Mouse (Mus musculus) c-Kit-positive CD71-positive TER-119-negative erythroid progenitor cells, embryonic 14.5 days (primary cell): ENCODE results near the gene Rasl11a.
"Not testable (repeated sequence)": the region's sequence is repeated elsewhere in the genome, so short reads cannot be mapped to it uniquely, and the experiment has no call there.

Experiments
- DNase-seq: peaks from one replicate; pipeline ENCODE4 v3.0.0-alpha.2; 2013; ENCODE audit warnings: low read depth

Rasl11a gene

GRCm38 (mm10) chr5:146844301-146844941 lies 450 bp upstream of the Rasl11a start:
- DNase-seq, result no peak

DNA sequence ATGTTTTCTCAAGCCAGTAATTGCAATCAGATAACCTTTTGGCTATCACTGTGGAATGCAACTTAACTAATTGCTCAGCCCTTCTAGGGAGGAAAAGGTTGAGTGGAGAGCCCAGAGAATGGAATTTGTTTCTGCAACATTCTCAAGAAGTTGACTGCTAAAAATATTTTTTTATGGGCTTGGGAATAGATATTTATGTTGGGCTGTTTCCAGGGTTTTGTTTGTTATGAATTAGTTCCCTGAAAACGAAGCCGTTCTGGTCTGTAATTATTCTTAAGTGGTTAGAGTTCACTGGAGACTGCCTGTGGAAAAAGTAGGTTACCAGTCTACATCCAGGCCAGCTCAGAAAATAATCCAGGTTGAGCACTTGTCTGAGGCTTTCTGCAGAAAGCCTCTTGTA lies 1.6 kb downstream of the Rasl11a start:
- DNase-seq, result no peak

DNA sequence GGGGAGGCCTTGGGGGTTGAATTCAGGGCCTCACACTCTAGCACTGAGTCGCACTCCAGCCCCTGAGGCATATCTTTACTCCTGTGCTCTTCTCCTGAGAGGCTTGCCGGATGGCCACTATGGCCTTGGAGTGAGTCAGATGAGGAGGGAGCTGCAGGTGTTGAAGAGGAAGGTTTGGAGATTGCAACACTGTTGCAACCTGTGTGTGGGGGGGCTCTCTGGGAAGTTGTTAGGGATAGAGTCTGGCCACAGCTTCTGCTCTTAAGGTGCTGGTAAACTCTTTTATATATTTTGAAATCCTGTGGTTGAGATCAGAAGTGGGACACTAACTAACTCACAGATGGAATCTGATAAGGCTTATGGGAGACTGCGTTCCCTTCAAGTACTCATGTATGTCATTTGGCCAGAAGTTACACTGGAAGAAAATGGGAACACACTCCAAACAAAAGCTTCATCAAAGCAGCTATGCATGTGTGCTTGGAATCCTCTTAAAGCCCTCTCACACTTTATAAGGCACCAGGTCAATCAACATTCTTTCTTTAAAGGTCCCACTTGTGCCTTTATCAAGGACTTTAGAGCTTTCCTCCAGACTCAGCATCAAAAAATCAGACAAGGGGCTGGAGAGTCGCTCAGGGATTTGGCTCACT lies 4.2 kb downstream of the Rasl11a start:
- DNase-seq, result no peak

- no peak for DNase-seq
Measured at GRCm38 (mm10) chr5:146856106-146856505, 11.2 kb downstream of the Rasl11a start.

GRCm38 (mm10) chr5:146857620-146858019 lies 12.7 kb downstream of the Rasl11a start:
- DNase-seq, result no peak

DNA sequence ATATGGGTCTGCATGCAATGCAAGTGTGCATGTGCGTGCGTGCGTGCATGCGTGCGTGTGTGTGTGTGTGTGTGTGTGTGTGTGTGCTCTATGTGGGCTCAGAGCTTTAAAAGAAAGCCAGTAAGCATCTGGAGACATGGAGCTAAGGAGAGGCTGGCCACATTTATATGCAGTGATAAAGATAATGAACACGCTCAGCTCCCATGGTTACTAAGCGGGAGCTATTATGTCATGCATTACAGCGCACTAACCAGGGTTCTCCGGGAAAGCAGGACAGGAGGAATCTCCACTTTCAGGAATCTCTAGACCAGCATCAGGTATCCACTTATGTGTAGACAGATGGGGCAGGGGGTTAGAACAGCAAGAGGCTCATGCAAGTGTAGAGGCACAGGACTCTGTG lies 13.9 kb downstream of the Rasl11a start:
- DNase-seq, result no peak

DNA sequence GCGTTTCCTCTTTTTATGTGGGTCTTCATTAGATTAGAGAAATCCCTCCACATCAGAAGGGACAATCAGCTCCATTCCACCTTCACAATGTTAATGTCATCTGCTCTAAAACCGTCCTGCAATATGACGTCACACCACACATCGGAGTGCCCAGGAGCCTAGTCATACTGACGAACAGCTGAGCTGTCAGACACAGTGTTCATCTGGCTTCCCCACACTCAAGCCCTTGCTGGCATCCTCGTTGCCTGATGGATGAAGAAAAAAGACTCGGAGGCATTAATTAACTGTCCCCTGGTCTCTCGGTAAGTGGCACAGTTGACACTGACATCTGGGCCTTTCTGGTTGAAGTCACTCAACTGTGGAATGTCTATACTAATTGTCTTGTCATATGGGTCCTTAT lies 14.4 kb downstream of the Rasl11a start:
- no peak for DNase-seq

DNA sequence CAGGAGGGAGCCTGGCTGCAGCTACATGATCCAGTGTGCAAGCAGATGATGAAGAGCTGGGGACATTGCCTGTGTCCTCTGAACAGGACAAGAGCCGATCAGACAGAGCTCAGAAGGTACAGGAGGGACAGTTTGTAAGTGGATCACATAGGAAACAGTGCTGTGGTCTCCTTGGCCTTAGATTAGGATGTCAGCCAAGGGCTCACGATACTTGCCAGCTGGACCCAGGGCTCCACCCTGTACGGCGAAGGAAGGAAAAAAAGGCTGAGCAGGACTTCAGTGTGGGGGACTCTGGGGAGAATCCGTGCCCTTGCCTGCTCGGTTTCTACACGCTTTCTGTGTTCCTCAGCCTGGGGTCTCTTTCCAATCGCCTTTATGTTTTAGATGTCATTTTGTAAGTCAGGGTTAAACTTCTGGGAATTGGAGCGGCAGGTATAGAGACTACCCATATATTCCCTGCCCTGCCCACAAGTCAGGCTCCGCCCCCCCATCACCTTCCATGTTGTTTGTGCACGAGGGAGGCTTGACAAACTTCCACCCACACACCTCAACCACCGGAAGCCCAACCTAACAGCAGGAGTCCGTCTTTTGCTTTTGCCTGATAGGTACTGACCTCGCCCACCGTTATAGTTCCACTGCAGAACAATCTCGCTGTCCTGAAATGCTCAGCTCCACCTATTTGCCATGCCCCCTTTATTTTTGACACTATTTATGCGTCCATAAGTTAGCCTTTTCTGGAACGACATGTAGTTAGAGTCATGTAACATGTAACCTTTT lies 15.5 kb downstream of the Rasl11a start:
- no peak for DNase-seq

- DNase-seq, result no peak
Measured at GRCm38 (mm10) chr5:146861588-146861987, 16.7 kb downstream of the Rasl11a start.

GRCm38 (mm10) chr5:146865511-146865910 lies 20.6 kb downstream of the Rasl11a start:
- no peak for DNase-seq

DNA sequence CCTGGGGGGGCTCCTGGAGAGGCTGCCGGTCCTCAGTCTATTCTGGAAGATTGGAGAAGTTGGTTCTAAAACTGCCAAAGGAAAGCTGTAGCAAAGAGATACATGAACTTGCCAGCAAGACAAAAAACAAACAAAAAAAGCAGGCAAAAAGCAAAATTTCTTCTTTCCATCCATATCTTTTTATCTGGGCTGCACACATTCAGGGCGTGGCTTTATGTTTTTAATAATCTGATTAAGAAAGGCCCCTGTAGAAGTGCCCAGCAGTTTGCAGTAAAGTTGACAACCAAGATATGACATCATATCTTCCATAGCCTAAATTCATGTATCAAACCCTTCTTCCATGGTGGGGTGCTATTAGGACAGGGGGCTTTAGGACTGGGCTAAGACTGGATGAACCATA lies 21.4 kb downstream of the Rasl11a start:
- peak; percentile 81 for DNase-seq

DNA sequence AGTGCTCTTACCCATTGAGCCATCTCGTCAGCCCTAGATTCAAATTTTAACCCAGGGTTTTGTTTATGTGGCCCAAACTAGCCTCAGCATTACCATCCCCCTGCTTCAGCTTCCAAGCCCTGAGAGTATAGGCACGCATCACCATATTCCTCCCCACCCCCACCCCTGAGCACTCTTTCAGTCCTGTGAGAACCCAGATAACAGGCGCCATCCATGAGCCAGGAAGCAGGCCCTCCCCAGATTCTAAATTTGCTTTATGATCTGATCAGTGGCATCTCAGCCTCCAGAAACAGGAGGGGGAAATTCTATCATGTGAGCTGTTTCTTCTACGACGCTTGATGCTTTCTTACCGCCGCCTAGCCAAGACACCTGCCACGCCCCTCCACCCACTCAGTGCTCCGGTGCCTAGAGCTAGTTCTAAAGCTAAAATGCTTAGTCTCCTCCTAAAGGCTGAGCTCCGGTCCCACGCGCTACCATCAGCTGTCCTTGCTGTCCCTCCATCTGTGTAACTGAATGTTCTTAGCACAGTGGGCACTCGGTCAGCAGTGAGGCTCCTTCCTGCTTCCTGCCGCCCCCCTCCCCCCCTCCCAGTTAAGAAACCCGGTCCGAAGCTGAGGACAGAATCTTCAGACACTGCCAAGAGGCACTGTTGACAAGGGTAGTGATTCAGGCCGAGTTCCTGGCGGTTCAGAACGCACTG lies 22.5 kb downstream of the Rasl11a start:
- DNase-seq, result peak; percentile 83

GRCm38 (mm10) chr5:146867946-146868314 lies 23.1 kb downstream of the Rasl11a start:
- DNase-seq, result no peak

- DNase-seq, result no peak
Measured at GRCm38 (mm10) chr5:146872981-146873631, 28.2 kb downstream of the Rasl11a start.

DNA sequence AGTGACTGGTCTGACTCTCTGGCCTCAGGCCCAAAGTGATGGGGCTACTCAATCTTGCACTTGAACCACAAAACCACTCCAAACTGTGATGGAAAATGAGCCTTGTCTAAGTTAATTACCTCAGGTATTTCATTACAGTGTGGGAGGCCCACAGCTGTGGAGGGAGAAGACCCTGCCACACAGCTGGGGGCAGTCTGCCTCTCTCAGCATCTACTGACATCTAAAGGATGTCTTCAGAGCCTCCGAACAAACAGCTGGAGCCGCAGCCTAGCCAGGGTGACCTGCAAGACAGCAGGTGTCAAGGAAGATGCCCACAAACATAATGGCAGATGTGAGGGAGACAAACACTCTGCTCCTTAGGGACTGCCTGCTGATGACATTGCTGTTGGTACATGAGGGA lies 31.2 kb downstream of the Rasl11a start:
- no peak for DNase-seq

GRCm38 (mm10) chr5:146877882-146878281 lies 33.0 kb downstream of the Rasl11a start:
- not testable (repeated sequence) for DNase-seq

DNA sequence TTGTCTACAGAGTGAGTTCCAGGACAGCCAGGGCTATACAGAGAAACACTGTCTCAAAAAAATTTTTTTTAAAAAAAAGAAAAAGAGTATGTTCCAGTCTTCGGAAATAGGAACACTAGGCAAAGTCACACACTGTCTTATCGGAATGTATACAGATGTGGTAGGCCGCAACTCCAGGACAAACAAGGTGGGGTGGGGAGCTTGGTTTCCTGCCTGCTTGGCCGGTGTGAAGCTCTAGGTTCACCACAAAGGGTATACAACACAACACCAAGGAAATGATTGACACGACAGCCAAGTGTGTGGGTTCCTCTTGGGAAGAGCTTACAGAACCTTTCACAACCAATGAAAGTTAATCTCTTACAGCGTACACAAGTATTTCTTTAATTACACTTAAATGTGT lies 37.4 kb downstream of the Rasl11a start:
- no peak for DNase-seq

DNA sequence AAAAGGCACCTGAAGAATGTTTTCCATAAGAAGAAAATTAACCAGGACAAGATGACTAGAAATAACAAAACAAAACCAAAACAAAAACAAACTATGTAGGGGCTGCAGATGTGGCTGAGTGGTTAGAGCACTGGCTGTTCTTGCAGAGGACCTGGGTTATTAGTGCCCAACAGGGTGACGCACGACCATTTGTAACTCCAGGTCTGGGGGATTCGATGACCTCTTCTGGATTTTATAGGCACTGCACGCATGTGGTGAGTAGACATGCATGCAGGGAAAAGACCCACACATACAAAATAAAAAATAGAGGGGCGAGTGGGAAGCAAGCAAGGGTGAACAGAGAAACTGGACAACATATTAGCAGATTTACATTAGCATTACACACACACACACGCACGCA lies 38.2 kb downstream of the Rasl11a start:
- no peak for DNase-seq

- DNase-seq, result no peak
Measured at GRCm38 (mm10) chr5:146883486-146884272, 38.8 kb downstream of the Rasl11a start.

DNA sequence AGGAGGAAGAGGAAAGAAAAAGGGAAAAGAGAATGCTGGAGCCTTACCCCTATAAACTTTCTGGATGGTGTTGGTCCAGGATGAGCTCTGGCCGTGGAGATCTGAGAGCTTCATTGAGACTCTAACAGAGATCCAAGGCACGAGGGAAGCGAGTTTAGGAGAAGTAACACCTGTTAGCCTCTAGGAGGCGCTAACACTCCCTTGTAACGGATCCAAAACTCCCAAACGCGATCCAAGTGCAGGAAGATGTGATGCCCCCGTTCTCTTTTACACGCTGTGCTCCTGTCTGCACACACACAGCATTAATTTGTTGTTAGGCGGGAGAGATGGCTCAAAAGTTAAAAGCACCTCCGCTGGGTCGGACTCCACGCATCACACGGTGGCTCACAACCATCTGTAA lies 46.3 kb downstream of the Rasl11a start:
- no peak for DNase-seq

GRCm38 (mm10) chr5:146892904-146893303 lies 48.0 kb downstream of the Rasl11a start:
- DNase-seq, result no peak
